Mouse (Mus musculus) CH12.LX (cell line): ENCODE measurements at regions not wholly inside any gene's neighbourhood (a gene's known extent, or its start where the extent isn't known, plus 50 kb on each side); places are given as distances from the start of the nearest gene placed in this dataset.

Experiments used
- CHD2 ChIP-seq: IDR thresholded peaks from 2 replicates; pipeline ENCODE4 v1.6.1; 2011; ENCODE audit warnings: low read length, improper control_type of control experiment
- CTCF ChIP-seq, 2 experiments: IDR thresholded peaks in 1 of 2; conservative IDR thresholded peaks in 1 of 2; 2 replicates each; pipeline ENCODE4 v1.5.1; 2011 to 2012; ENCODE audit warnings: low read depth in 2 of 2, low read length in 2 of 2, improper control_type of control experiment in 1 of 2, inconsistent platforms in 1 of 2, mild to moderate bottlenecking in 1 of 2, moderate library complexity in 1 of 2
- EP300 ChIP-seq: IDR thresholded peaks from 2 replicates; pipeline ENCODE4 v1.6.1; 2011; ENCODE audit warnings: low read length, improper control_type of control experiment
- ETS1 ChIP-seq: conservative IDR thresholded peaks from 2 replicates; pipeline ENCODE4 v1.6.1; 2012; ENCODE audit warnings: low read depth, mild to moderate bottlenecking, inconsistent platforms, low read length, improper control_type of control experiment, moderate library complexity
- GABPA ChIP-seq: IDR thresholded peaks from 2 replicates; pipeline ENCODE4 v1.6.1; 2012; ENCODE audit warnings: low read depth, low read length, improper control_type of control experiment, inconsistent platforms; ENCODE audit not compliant: insufficient replicate concordance
- HCFC1 ChIP-seq: IDR thresholded peaks from 2 replicates; pipeline ENCODE4 v1.6.1; 2012; ENCODE audit warnings: low read depth, mild to moderate bottlenecking, inconsistent platforms, low read length, improper control_type of control experiment
- MAFK ChIP-seq: IDR thresholded peaks from 2 replicates; pipeline ENCODE4 v1.6.1; 2011; ENCODE audit warnings: low read length, improper control_type of control experiment; ENCODE audit not compliant: insufficient replicate concordance
- MAX ChIP-seq: IDR thresholded peaks from 2 replicates; pipeline ENCODE4 v1.6.1; 2011; ENCODE audit warnings: low read length, improper control_type of control experiment
- PAX5 ChIP-seq: IDR thresholded peaks from 2 replicates; pipeline ENCODE4 v1.6.1; 2012; ENCODE audit warnings: low read length, inconsistent platforms, mixed read lengths
- POLR2A ChIP-seq: IDR thresholded peaks from 2 replicates; pipeline ENCODE4 v1.6.1; 2011; ENCODE audit warnings: low read depth, mild to moderate bottlenecking, improper control_type of control experiment, low read length
- RAD21 ChIP-seq: IDR thresholded peaks from 2 replicates; pipeline ENCODE4 v1.6.1; 2011; ENCODE audit warnings: low read depth, mild to moderate bottlenecking, low read length, improper control_type of control experiment, moderate library complexity
- TBP ChIP-seq: conservative IDR thresholded peaks from 2 replicates; pipeline ENCODE4 v1.6.1; 2011; ENCODE audit warnings: low read depth, low read length, improper control_type of control experiment
- TCF12 ChIP-seq: IDR thresholded peaks from 2 replicates; pipeline ENCODE4 v1.6.1; 2014; ENCODE audit warnings: low read depth, mild to moderate bottlenecking, inconsistent platforms, low read length, improper control_type of control experiment

GRCm38 (mm10) chr2:56109975-56110374 lies 674.2 kb downstream of the Kcnj3 start:
- no peak for TF ChIP-seq MAX
- no peak for TF ChIP-seq TCF12
- TF ChIP-seq CTCF (conservative IDR thresholded peaks at IDR 0.05 in 1 of 2, IDR thresholded peaks at IDR 0.05 in 1 of 2; ENCODE audit: low read depth in 2 of 2, low read length in 2 of 2), result no peak
- TF ChIP-seq HCFC1, result no peak
- no peak for TF ChIP-seq EP300
- no peak for TF ChIP-seq ETS1
- no peak for TF ChIP-seq RAD21
- no peak for TF ChIP-seq POLR2A
- no peak for TF ChIP-seq PAX5
- TF ChIP-seq GABPA, result no peak
- TF ChIP-seq CHD2, result no peak
- no peak for TF ChIP-seq TBP
- TF ChIP-seq MAFK, result no peak
